Mouse (Mus musculus): ENCODE measurements around the gene Lhfp. TPM values are rescaled to one million over a fixed set of nuclear protein-coding genes. Genes with fewer than 3 reads are reported as not detected.
"Not testable (repeated sequence)": the region's sequence is repeated elsewhere in the genome, so short reads cannot be mapped to it uniquely, and the experiment has no call there.

The Lhfp gene
- polyA plus RNA-seq, 2 experiments from 2014 or later = 0.42 TPM; not detected in 1

DNA sequence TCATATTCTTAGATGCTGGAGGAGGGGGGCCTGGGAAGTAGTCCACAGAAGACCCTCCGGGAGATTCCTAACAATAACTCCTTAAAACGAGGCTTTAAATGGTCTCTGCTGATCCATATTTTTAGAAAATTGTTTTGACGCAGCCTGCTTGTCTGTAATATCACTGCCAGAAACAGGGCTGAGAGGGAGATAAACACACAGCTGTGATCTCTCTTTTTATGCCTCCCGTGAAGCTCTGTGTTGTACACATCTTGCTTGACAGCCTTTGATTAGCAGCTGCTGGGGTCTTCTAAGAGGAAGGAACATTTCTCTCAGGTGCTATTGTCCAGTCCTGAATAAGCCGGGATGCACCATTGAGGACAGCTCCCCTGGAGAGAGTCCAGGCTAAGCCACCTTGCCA, 176.4 kb downstream of the Lhfp start:
- no peak for ATAC-seq

DNA sequence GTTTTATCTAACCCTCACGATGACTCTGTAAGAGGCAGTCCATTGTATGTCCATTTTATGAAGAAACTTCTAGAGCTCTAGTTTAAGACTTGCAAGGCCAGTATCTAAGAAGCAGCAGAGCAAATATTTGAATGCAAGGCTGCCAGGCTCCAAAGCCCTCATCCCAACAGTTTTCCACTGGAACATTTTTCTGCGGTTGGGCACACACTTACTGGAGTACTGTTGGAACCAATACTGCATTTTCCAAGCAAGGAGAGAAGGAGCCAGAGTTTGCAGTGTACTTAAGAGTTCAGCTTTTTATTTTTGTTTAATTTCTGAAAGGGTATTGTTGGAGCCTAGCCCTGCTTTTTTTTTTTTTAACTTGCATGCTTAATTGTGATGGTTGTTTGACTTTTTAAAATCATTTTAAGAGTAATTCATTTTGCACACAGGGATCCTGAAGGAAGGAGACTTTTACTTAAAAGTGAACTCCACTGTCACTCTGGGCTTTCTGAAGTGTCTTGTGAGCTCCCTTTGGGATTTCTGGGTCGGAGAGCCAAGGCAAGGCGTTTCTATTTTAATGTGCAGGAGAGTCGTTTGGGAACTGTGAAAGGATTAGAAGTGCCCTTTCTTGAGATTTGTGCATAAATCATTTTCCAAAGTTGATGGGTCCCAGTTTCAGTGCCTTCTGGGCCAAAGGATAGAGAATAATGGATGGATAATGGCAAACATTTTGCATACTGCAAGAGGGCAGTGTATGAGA, 180.4 kb downstream of the Lhfp start:
- ATAC-seq = no peak

GRCm38 (mm10) chr3:53224141-53224540, 182.8 kb downstream of the Lhfp start:
- ATAC-seq = no peak

DNA sequence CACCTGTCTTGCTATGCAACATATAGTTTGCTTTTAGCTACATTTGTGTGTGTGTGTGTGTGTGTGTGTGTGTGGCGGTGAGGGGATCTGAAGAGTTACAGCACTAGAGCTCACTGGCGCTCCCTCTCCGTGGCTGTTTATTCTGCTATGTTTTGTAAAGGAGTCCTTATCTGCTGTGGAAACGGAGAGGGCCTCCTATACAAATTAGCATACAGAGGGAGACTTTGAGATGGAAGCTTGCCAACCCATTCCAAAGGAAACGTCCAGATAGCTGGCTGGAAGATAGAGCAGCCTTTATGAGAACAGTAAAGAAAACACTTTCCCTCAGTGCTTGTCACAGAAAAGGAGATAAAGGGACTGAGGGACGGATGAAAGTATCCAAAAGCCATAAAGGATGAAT, 184.4 kb downstream of the Lhfp start:
- ATAC-seq = no peak

- ATAC-seq = no peak
Measured at GRCm38 (mm10) chr3:53226223-53226622, 184.9 kb downstream of the Lhfp start.

GRCm38 (mm10) chr3:53227866-53228265, 186.5 kb downstream of the Lhfp start:
- no peak for ATAC-seq

GRCm38 (mm10) chr3:53230562-53230961, 189.2 kb downstream of the Lhfp start:
- ATAC-seq = no peak

DNA sequence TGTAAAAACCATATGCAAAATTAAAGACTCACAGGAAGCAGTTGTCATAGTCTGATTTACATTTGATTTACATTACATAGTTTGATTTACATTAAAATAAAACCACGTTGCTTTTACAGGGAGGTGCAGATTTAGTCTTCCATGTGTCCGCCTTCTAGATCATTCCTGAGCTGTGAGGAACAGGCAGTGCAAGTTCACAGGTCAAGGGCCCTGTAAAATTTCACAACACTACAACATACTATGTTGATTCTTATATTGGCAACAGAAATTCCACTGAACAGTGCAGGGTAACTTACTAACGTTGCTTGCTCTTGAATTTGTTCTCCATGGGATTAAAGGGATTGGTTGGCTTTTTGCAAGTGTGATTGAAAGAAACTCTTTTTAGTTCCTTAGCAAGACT, 189.8 kb downstream of the Lhfp start:
- no peak for ATAC-seq

- ATAC-seq = not testable (repeated sequence)
Measured at GRCm38 (mm10) chr3:53232411-53232810, 191.1 kb downstream of the Lhfp start.

DNA sequence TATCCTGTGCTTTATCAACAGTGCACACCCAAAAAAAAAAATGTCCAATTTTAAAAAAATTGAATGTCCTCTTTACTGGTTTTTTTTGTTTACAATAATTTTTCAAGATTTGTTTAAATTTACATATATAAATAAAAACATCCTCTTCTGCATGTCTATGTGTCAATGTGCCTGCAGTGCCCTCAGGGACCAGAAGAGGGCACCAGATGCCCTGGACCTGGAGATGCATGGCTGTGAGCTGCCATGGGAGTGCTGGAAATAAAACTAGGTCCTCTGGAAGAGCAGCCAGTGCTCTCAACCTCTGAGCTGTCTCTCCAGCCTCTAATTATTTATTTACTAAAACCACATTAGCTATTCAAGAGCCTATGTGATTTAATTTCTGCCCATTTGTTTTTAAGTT, 193.4 kb downstream of the Lhfp start:
- no peak for ATAC-seq

DNA sequence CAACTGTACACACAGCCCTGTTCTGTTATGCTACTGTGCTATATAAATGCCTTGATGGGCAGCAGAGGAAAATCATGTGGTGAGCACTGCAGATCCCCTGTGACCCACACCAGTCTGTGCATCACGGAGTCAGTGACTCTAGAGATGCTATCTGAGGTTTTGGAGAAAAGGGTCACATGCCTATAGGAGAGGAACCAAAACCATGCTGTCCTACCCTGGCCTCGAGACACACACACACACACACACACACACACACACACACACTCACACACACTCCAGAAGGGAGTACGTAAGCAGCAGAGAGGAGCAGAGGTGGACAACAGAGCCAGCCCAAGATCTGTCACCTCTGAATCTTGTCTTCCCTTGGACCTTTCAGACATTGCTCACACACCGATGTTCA, 195.1 kb downstream of the Lhfp start:
- no peak for ATAC-seq

- no peak for ATAC-seq
Measured at GRCm38 (mm10) chr3:53240150-53240549, 198.8 kb downstream of the Lhfp start.

DNA sequence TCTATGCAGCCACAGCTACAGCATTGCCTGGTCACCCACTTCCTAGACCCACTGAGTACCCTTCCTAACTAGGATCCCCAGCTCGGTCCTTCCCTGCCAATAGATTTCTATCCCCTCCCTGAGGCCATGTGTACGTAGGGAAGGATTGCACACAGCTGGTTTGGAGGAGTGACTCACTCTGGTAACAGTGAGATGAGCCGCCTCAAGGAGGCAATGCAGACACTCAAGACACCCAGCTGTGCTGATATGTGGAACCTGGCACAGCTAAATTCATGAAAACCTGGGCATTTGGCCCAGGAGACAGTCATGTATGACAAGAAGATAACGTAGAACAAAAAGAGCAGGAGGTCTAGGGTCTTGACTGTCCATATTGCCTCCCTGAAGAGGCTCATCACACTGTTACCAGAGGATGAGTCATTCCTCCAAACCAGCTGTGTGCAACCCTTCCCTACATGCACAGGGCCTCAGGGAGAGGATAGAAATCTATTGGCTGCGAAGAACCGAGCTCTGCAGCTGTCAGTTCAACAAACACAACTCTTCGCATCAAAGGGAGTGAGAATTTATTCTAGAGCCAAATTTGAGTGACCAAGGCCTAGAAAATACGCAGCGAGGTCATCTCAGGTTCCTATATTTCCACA, 204.4 kb downstream of the Lhfp start:
- ATAC-seq = no peak

- ATAC-seq = no peak
Measured at GRCm38 (mm10) chr3:53247102-53247501, 205.8 kb downstream of the Lhfp start.

GRCm38 (mm10) chr3:53248158-53248874, 207.0 kb downstream of the Lhfp start:
- no peak for ATAC-seq

DNA sequence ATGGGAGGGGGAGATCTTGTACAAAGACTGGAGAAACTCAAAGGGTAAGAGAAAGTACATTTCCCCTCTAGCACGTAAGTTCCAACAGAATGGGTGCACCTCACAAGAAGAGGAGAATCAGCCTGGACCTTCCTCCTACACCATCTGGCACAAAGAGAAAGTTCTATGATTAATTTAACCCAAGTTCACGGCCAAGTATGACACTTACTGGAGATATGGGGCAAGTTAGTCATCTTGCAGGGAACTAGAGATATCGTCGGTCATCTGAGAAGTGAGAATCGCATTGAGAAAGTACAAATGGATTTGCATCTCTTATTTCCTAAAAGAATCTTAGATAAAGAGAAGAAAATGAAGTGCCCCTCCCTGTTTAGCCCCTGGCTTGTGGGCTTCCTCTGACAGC, 211.2 kb downstream of the Lhfp start:
- no peak for ATAC-seq

GRCm38 (mm10) chr3:53253223-53253832, 212.0 kb downstream of the Lhfp start:
- no peak for ATAC-seq

GRCm38 (mm10) chr3:53258657-53259158, 217.4 kb downstream of the Lhfp start:
- ATAC-seq = no peak

GRCm38 (mm10) chr3:53266116-53266515, 224.8 kb downstream of the Lhfp start:
- no peak for ATAC-seq

GRCm38 (mm10) chr3:53267046-53267445, 225.7 kb downstream of the Lhfp start:
- no peak for ATAC-seq

DNA sequence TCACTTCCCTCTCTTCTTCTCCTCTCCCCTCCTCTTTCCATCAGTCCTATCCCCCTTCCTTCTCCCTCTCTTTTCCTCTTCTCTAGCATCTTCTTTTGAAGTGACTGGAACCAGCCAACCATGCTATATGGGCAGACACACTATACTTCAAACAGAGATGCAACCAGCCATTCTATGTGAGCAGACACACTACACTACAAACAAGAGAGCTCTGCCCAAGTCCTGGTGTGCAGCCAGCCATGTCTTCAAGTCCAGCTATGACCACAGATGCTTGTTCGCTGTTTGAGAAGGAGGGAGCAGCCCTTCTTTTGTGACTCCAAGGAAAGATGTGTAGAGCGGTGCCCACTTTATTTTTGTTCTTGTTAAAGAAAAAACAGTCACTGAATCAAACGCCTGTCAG, 231.9 kb downstream of the Lhfp start:
- ATAC-seq = no peak

DNA sequence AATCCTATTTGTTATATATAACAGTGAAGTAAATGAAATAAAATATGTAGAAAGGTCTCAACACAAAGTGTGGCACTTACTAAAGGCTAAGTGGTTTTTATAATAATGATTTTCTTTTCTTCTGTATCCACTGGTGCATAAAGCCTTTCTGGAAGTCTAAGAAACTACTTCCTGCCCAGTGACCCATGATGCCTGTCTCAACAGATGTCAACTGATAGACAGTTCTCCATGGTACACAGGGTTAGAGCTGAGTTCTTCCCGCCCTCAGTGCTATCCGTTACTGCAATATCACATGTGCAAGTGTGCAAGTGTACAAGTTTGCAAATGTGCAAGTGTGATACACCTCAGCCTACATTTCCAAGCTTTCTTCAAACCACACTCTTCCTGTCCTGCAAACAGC, 236.7 kb downstream of the Lhfp start:
- no peak for ATAC-seq

DNA sequence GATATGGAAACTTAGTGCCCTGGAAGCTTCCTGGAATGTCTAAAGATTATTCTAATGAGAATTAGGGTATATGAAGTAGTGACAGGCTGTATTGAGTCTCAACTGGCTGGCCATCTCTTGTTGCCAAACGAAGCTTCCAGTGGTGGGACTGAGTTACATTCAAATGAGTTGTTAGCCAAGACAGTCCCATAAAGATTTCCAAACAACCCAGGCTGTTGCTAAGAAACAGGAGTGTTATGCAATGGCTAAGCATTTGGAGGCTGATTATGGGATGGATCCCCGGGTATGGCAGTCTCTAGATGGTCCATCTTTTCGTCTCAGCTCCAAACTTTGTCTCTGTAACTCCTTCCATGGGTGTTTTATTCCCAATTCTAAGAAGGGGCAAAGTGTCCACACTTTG, 240.7 kb downstream of the Lhfp start:
- ATAC-seq = not testable (repeated sequence)
